Mouse (Mus musculus) left cerebral cortex, adult 2 months (tissue): Measurements from ENCODE around the gene Gcnt2. TPM values are rescaled to one million over a fixed set of nuclear protein-coding genes. Genes with fewer than 3 reads are reported as not detected.
"Not testable (repeated sequence)": the region's sequence is repeated elsewhere in the genome, so short reads cannot be mapped to it uniquely, and the experiment has no call there.

Source experiments
- DNase-seq, 2 experiments: peaks; one replicate each; pipeline ENCODE4 v3.0.0; 2021 to 2022; ENCODE audit warnings: low spot score in 2 of 2, mixed read lengths in 1 of 2; ENCODE audit errors: extremely low spot score in 1 of 2
- H3K27ac ChIP-seq: fragments of 200-600 bp; 2 replicates; pipeline ENCODE4 v1.8.1; 2022
- H3K4me3 ChIP-seq: fragments of 200-600 bp; 2 replicates; pipeline ENCODE4 v1.8.1; 2022
- CTCF ChIP-seq: fragments of 200-600 bp; IDR thresholded peaks from 2 replicates; pipeline ENCODE4 v1.8.1; 2022; ENCODE audit warnings: antibody characterized with exemption, mild to moderate bottlenecking, moderate library complexity
- intact Hi-C: fragments of 180-260 bp; cut with DNase I; formaldehyde crosslinking; loops from one replicate; pipeline ENCODE4 v1.15.1; 2025
- total RNA-seq, 2 experiments: library from RNA; stranded (reverse); gene quantifications; 2 replicates each; pipeline ENCODE4 v1.2.3; 2021

Gcnt2 gene
- total RNA-seq, 2 experiments from 2014 or later = 21.1 to 21.7 TPM

- intact Hi-C loops = no loop called here
- DNase-seq = no peak
- TF ChIP-seq CTCF = no peak
- Histone ChIP-seq H3K27ac (no peak overlapping the region), H3K4me3 (no peak overlapping the region)
Observed at GRCm38 (mm10) chr13:40875415-40875814, 15.9 kb downstream of the Gcnt2 start.

- Histone ChIP-seq H3K4me3 (no peak overlapping the region), H3K27ac (no peak overlapping the region)
- no peak for TF ChIP-seq CTCF
- intact Hi-C loops = no loop called here
- no peak for DNase-seq
Observed at GRCm38 (mm10) chr13:40877589-40877988, 18.0 kb downstream of the Gcnt2 start.

- H3K4me3 ChIP-seq = no peak overlapping the region
- no peak overlapping the region for H3K27ac ChIP-seq
- TF ChIP-seq CTCF = no peak
- no peak for DNase-seq
- intact Hi-C loops = no loop called here
Observed at GRCm38 (mm10) chr13:40880557-40880956, 21.0 kb downstream of the Gcnt2 start.

- intact Hi-C loops = no loop called here
- Histone ChIP-seq H3K4me3 (no peak overlapping the region), H3K27ac (no peak overlapping the region)
- DNase-seq = no peak
- no peak for TF ChIP-seq CTCF
Observed at GRCm38 (mm10) chr13:40882606-40883005, 23.1 kb downstream of the Gcnt2 start.

GRCm38 (mm10) chr13:40883903-40884302, 24.3 kb downstream of the Gcnt2 start:
- Histone ChIP-seq H3K4me3 (no peak overlapping the region), H3K27ac (no peak overlapping the region)
- no peak for DNase-seq
- TF ChIP-seq CTCF = no peak
- intact Hi-C loops = no loop called here

GRCm38 (mm10) chr13:40884878-40885277, 25.3 kb downstream of the Gcnt2 start:
- TF ChIP-seq CTCF = no peak
- intact Hi-C loops = no loop called here
- DNase-seq = no peak
- Histone ChIP-seq H3K27ac (no peak overlapping the region), H3K4me3 (no peak overlapping the region)

GRCm38 (mm10) chr13:40885935-40886642, 26.5 kb downstream of the Gcnt2 start:
- Histone ChIP-seq H3K27ac (no peak overlapping the region), H3K4me3 (peak overlapping the region; percentile 44; the same call in 1 of the 2 replicates)
- no peak for TF ChIP-seq CTCF
- no peak for DNase-seq
- intact Hi-C loops = no loop called here

GRCm38 (mm10) chr13:40886643-40887381, 27.3 kb downstream of the Gcnt2 start:
- peak in 1 of 2 experiments; percentile 28 for DNase-seq
- H3K27ac ChIP-seq = peak overlapping the region; percentile 69
- intact Hi-C loops = no loop called here
- H3K4me3 ChIP-seq = peak overlapping the region; percentile 44
- no peak for TF ChIP-seq CTCF

- 0 out of 2 replicates have a peak overlapping the region, but pooled peaks have one; percentile 40 for H3K27ac ChIP-seq
- TF ChIP-seq CTCF = no peak
- peak in 1 of 2 experiments; percentile 19 for DNase-seq
- intact Hi-C loops = no loop called here
- H3K4me3 ChIP-seq = 0 out of 2 replicates have a peak overlapping the region, but pooled peaks have one; percentile 1
Observed at GRCm38 (mm10) chr13:40890595-40890994, 31.0 kb downstream of the Gcnt2 start.

- H3K27ac ChIP-seq, intact Hi-C loops, DNase-seq, H3K4me3 ChIP-seq: not testable (repeated sequence)
Observed at GRCm38 (mm10) chr13:40891369-40891768, 31.8 kb downstream of the Gcnt2 start.

GRCm38 (mm10) chr13:40892043-40892442, 32.5 kb downstream of the Gcnt2 start:
- intact Hi-C loops = no loop called here
- TF ChIP-seq CTCF = no peak
- H3K27ac ChIP-seq = no peak overlapping the region
- no peak overlapping the region for H3K4me3 ChIP-seq
- no peak for DNase-seq

GRCm38 (mm10) chr13:40892547-40892946, 33.0 kb downstream of the Gcnt2 start:
- Histone ChIP-seq H3K27ac (no peak overlapping the region), H3K4me3 (no peak overlapping the region)
- DNase-seq = no peak
- intact Hi-C loops = no loop called here
- TF ChIP-seq CTCF = no peak
